Mouse (Mus musculus): ENCODE measurements at regions not wholly inside any gene's neighbourhood (a gene's known extent, or its start where the extent isn't known, plus 50 kb on each side); places are given as distances from the start of the nearest gene placed in this dataset.

DNA sequence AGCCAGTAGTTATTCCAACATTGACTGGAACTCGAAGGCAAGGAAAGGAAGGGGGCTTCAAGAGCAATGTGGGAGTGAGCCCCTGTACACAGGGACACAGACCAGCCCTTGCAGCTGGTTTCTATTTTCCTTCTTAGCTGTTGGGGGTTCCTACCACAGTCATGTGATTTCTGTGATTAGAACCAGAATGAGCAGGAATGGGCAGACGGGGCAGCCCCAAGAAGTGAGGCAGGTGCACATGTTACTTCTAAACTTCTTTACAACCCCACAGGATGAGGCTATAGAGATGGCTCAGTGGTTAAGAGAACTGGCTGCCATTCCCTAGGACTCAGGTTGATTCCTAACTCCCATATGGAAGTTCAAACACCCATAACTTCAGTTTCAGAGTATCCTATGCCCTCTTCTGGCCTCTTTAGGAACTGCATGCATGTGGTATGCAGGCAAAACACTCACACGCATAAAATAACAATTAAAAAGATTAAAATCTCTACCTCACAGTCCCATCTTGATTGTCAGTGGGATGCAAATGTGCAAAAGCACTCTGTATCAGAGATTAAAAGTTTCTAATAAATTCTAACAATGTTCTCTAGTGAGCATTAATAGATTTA, 68.0 kb downstream of the Il9r start:
- Histone ChIP-seq H3K27me3 (ENCODE audit: control insufficient read depth in 1 of 2, insufficient read depth in 2 of 2, low read length in 2 of 2) (peaks cover 20 to 23% of the 10 kb centered on the region in 2 experiments), H3K4me1 (ENCODE audit: control insufficient read depth in 1 of 2, insufficient read depth in 2 of 2, low read length in 2 of 2) (no peaks in the 10 kb centered on the region), H3K36me3 (ENCODE audit: control insufficient read depth in 1 of 2, insufficient read depth in 2 of 2, low read length in 2 of 2) (no peaks in the 10 kb centered on the region), H3K79me2 (ENCODE audit: control insufficient read depth, insufficient read depth, low read length, poor library complexity) (no peaks in the 10 kb centered on the region), H3K9me3 (replicated peaks; ENCODE audit: insufficient read depth, low read length) (no peaks in the 10 kb centered on the region), H3K27ac (ENCODE audit: control insufficient read depth, low read depth, low read length) (no peak overlapping the region), H3K4me3 (ENCODE audit: control insufficient read depth in 1 of 2, insufficient read depth in 1 of 2, low read depth in 2 of 2, low read length in 2 of 2) (no peak overlapping the region), H3K9ac (ENCODE audit: control insufficient read depth, low read depth, low read length, poor library complexity, severe bottlenecking) (no peak overlapping the region)
- TF ChIP-seq CTCF (IDR thresholded peaks at IDR 0.05 in 2 of 3, conservative IDR thresholded peaks at IDR 0.05 in 1 of 3; ENCODE audit: control insufficient read depth in 1 of 3, insufficient read depth in 1 of 3, low read depth in 2 of 3, low read length in 3 of 3, poor library complexity in 1 of 3, severe bottlenecking in 1 of 3), result peak; percentile 40 to 89 (median 76); a peak in 5 of 6 replicates
- peak; percentile 76 for TF ChIP-seq ZC3H11A (IDR thresholded peaks at IDR 0.05; ENCODE audit: low read depth, low read length)
- TF ChIP-seq USF1 (IDR thresholded peaks at IDR 0.05; ENCODE audit: low read depth, low read length), result no peak
- peak; percentile 80; the same call in 1 of the 2 replicates for TF ChIP-seq TBP (IDR thresholded peaks at IDR 0.05; ENCODE audit: low read depth, low read length)
- peak; percentile 78 for TF ChIP-seq RAD21 (IDR thresholded peaks at IDR 0.05; ENCODE audit: low read depth, low read length)
- peak; percentile 82 for TF ChIP-seq SMC3 (IDR thresholded peaks at IDR 0.05; ENCODE audit: low read depth, low read length)
- peak; percentile 67 for DNase-seq (ENCODE audit: low read depth, low spot score)

- no peaks in the 10 kb centered on the region for H3K4me1 ChIP-seq (ENCODE audit: control insufficient read depth in 1 of 2, insufficient read depth in 2 of 2, low read length in 2 of 2)
- no peak overlapping the region for H3K9ac ChIP-seq (ENCODE audit: control insufficient read depth, low read depth, low read length, poor library complexity, severe bottlenecking)
- TF ChIP-seq POLR2A (IDR thresholded peaks at IDR 0.05; ENCODE audit: control insufficient read depth in 1 of 2, insufficient read depth in 1 of 2, low read depth in 1 of 2, low read length in 2 of 2, poor library complexity in 1 of 2) (no peak), CTCF (IDR thresholded peaks at IDR 0.05 in 2 of 3, conservative IDR thresholded peaks at IDR 0.05 in 1 of 3; ENCODE audit: control insufficient read depth in 1 of 3, insufficient read depth in 1 of 3, low read depth in 2 of 3, low read length in 3 of 3, poor library complexity in 1 of 3, severe bottlenecking in 1 of 3) (no peak), GATA1 (IDR thresholded peaks at IDR 0.05; ENCODE audit: low read depth, low read length) (no peak), EP300 (IDR thresholded peaks at IDR 0.05; ENCODE audit: low read depth in 1 of 2, low read length in 2 of 2) (no peak), POLR2AphosphoS5 (IDR thresholded peaks at IDR 0.05; ENCODE audit: borderline replicate concordance, low read depth, low read length) (no peak)
- H3K36me3 ChIP-seq (ENCODE audit: control insufficient read depth in 1 of 2, insufficient read depth in 2 of 2, low read length in 2 of 2), result no peaks in the 10 kb centered on the region
- H3K4me3 ChIP-seq (ENCODE audit: control insufficient read depth in 1 of 2, insufficient read depth in 1 of 2, low read depth in 2 of 2, low read length in 2 of 2), result no peak overlapping the region
- H3K79me2 ChIP-seq (ENCODE audit: control insufficient read depth, insufficient read depth, low read length, poor library complexity), result no peaks in the 10 kb centered on the region
- no peak overlapping the region for H3K27ac ChIP-seq (ENCODE audit: control insufficient read depth, low read depth, low read length)
- no peaks in the 10 kb centered on the region for H3K9me3 ChIP-seq (replicated peaks; ENCODE audit: insufficient read depth, low read length)
- peaks cover 4% of the 10 kb centered on the region in 2 experiments for H3K27me3 ChIP-seq (ENCODE audit: control insufficient read depth in 1 of 2, insufficient read depth in 2 of 2, low read length in 2 of 2)
- DNase-seq (ENCODE audit: low read depth, low spot score), result no peak
These were observed 71.5 kb downstream of the Il9r start for GRCm38 (mm10) chr11:32128551-32128950.

- TF ChIP-seq POLR2AphosphoS2 (IDR thresholded peaks at IDR 0.05; ENCODE audit: low read length) (no peak), SMC3 (IDR thresholded peaks at IDR 0.05; ENCODE audit: low read depth, low read length) (no peak), USF1 (IDR thresholded peaks at IDR 0.05; ENCODE audit: low read depth, low read length) (no peak), ZC3H11A (IDR thresholded peaks at IDR 0.05; ENCODE audit: low read depth, low read length) (no peak), ETS1 (IDR thresholded peaks at IDR 0.05; ENCODE audit: low read depth, low read length) (no peak), TAL1 (IDR thresholded peaks at IDR 0.05; ENCODE audit: low read length) (no peak), RCOR1 (IDR thresholded peaks at IDR 0.05; ENCODE audit: low read depth, low read length) (no peak), ELF1 (IDR thresholded peaks at IDR 0.05; ENCODE audit: low read depth, low read length) (no peak), CHD1 (IDR thresholded peaks at IDR 0.05; ENCODE audit: low read depth, low read length) (no peak), UBTF (IDR thresholded peaks at IDR 0.05; ENCODE audit: borderline replicate concordance, insufficient read depth, low read depth, low read length) (no peak), MXI1 (IDR thresholded peaks at IDR 0.05; ENCODE audit: low read depth, low read length) (no peak), TCF12 (IDR thresholded peaks at IDR 0.05; ENCODE audit: low read depth, low read length) (no peak), POLR2AphosphoS5 (IDR thresholded peaks at IDR 0.05; ENCODE audit: borderline replicate concordance, low read depth, low read length) (no peak), MAFK (IDR thresholded peaks at IDR 0.05; ENCODE audit: borderline replicate concordance, low read depth, low read length) (no peak), MYC (IDR thresholded peaks at IDR 0.05; ENCODE audit: low read depth, low read length) (no peak)
- H3K9ac ChIP-seq (ENCODE audit: control insufficient read depth, low read depth, low read length, poor library complexity, severe bottlenecking), result no peak overlapping the region
- no peak overlapping the region for H3K27ac ChIP-seq (ENCODE audit: control insufficient read depth, low read depth, low read length)
- no peaks in the 10 kb centered on the region for H3K36me3 ChIP-seq (ENCODE audit: control insufficient read depth in 1 of 2, insufficient read depth in 2 of 2, low read length in 2 of 2)
- H3K9me3 ChIP-seq (replicated peaks; ENCODE audit: insufficient read depth, low read length), result no peaks in the 10 kb centered on the region
- no peak overlapping the region for H3K4me3 ChIP-seq (ENCODE audit: control insufficient read depth in 1 of 2, insufficient read depth in 1 of 2, low read depth in 2 of 2, low read length in 2 of 2)
- no peaks in the 10 kb centered on the region for H3K4me1 ChIP-seq (ENCODE audit: control insufficient read depth in 1 of 2, insufficient read depth in 2 of 2, low read length in 2 of 2)
- no peaks in the 10 kb centered on the region for H3K79me2 ChIP-seq (ENCODE audit: control insufficient read depth, insufficient read depth, low read length, poor library complexity)
- H3K27me3 ChIP-seq (ENCODE audit: control insufficient read depth in 1 of 2, insufficient read depth in 2 of 2, low read length in 2 of 2), result peaks cover 4% of the 10 kb centered on the region in 2 experiments
- no peak for DNase-seq (ENCODE audit: low read depth, low spot score)
These were observed 72.1 kb downstream of the Il9r start for GRCm38 (mm10) chr11:32128018-32128417.
